Mouse (Mus musculus): ENCODE measurements around the gene Nop2.

GRCm38 (mm10) chr6:125107705-125108104 is 24.0 kb upstream of the Nop2 start:
- TF ChIP-seq POLR2A (IDR thresholded peaks at IDR 0.05; ENCODE audit: control insufficient read depth, low read depth, low read length), result no peak
- no peak for TF ChIP-seq CTCF (IDR thresholded peaks at IDR 0.05; ENCODE audit: control insufficient read depth, insufficient read depth, insufficient replicate concordance, low read depth, low read length)

Measured in testis, adult 2 months (tissue).